Mouse (Mus musculus): ENCODE measurements around the gene Ugt1a6b. TPM values are rescaled to one million over a fixed set of nuclear protein-coding genes. Genes with fewer than 3 reads are reported as not detected.
"Not testable (repeated sequence)": the region's sequence is repeated elsewhere in the genome, so short reads cannot be mapped to it uniquely, and the experiment has no call there.

The Ugt1a6b gene
- polyA plus RNA-seq, 1 experiment from 2014 or later = not detected

DNA sequence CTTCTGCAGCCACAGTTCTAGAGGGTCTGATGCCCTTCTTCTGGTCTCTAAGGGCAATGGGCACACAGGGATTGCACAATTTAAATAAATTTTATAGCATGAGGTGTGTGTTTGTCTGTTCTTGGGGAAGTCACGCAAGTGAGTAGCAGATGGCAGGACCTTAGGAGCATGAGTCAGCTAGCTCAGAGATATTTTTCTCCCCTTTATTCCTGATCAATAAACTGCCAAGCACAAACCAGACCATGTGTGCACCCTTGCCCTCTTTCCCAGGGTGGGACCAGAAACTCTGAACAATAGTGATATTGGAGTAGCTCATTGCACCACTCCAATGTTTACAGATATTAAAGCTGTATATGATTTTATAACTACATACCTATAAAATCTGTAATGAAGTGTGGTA, 27.2 kb downstream of the Ugt1a6b start:
- not testable (repeated sequence) for H3K9ac ChIP-seq (replicated peaks); H3K9me3 ChIP-seq; ATAC-seq (ENCODE audit: low FRiP score, low read depth); H3K36me3 ChIP-seq; H3K27me3 ChIP-seq; H3K4me2 ChIP-seq (replicated peaks); H3K4me3 ChIP-seq; H3K27ac ChIP-seq (replicated peaks); H3K4me1 ChIP-seq
- 92% methylated on average over 1 of the region's 1 CpGs for WGBS

- Histone ChIP-seq H3K27ac (replicated peaks) (0 out of 2 replicates have a peak overlapping the region, but pooled peaks have one; percentile 3), H3K36me3 (no peaks in the 10 kb centered on the region), H3K4me3 (no peak overlapping the region), H3K27me3 (no peaks in the 10 kb centered on the region), H3K9me3 (no peaks in the 10 kb centered on the region), H3K4me2 (replicated peaks) (no peak overlapping the region), H3K4me1 (peaks cover 8% of the 10 kb centered on the region; the same call in 1 of the 2 replicates), H3K9ac (replicated peaks) (no peak overlapping the region)
- no peak for ATAC-seq (ENCODE audit: low FRiP score, low read depth)
- WGBS = 77% methylated on average over 3 of the region's 3 CpGs
These were observed 30.9 kb downstream of the Ugt1a6b start for GRCm38 (mm10) chr1:88133908-88134456.

DNA sequence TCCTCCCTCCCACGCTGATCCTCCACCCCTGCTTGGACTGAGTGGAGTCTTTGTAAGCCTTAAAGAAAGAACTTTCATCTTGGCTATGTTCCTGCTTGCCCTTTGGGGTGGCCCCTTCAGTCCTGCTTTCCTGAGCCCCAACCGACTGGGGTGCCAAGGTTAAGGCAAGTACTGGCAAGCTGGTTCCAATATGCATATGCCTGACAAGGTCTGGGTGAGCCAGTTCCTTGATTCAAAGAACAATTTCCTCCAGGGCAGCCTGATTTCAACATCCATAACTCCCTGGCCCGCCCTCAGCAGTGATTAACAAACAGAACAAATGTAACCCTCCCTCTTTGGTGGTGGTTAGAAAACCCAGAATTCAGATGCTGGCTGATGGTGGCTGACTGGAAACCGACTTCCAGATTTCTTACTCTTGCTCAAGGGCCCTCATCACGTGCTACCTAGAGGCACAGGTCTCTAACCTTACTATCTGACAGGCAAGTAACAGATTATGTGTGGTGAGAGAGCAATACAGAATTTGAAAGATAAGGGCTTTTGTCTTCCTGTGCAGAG, 31.5 kb downstream of the Ugt1a6b start, which contains the start of gene Ugt1a6a:
Gene Ugt1a6a, plus strand, starts transcription at position 353 of the 555 bp plus-strand sequence.
- WGBS = 48% methylated on average over 5 of the region's 5 CpGs
- H3K4me3 ChIP-seq; H3K9ac ChIP-seq (replicated peaks); H3K4me2 ChIP-seq (replicated peaks); H3K27me3 ChIP-seq; H3K4me1 ChIP-seq; H3K9me3 ChIP-seq; ATAC-seq (ENCODE audit: low FRiP score, low read depth); H3K36me3 ChIP-seq: not testable (repeated sequence)
- 0 out of 2 replicates have a peak within 1 kb of the TSS, but pooled peaks have one; percentile 3 for H3K27ac ChIP-seq (replicated peaks)

DNA sequence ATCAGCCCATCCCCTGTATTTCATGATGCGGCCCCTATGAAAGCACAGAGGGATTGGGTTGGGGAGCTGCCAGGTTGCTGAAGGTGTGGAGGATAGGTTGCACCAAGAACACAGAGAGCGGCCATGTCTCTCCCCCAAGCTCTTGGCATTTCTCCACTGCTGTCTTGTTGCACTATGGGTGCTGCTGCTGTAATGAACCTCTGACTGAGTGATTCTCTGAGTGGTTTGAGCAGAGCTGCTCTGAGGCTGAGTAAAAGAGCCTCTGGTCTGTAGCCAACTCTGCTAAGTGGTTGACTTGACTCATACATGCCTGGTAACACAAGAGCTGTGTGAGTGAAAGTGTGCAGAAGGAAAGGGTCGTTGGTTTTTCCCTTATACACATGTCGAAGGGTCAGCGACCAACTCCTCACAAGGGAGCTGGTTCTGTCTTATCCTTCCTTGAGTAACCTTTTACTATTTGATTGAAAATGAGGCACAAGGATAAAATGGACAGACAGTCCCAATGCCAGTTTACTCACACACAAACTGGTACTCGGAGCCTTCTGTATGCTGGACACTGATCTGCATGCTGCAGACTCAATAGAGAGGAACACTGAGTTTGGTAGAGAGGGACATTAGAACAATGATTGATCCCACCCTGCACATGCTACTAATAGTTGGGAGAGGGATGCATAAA, 32.3 kb downstream of the Ugt1a6b start:
- 94% methylated on average over 6 of the region's 6 CpGs for WGBS
- H3K9me3 ChIP-seq; H3K9ac ChIP-seq (replicated peaks); ATAC-seq (ENCODE audit: low FRiP score, low read depth); H3K4me2 ChIP-seq (replicated peaks); H3K27ac ChIP-seq (replicated peaks); H3K27me3 ChIP-seq; H3K36me3 ChIP-seq; H3K4me1 ChIP-seq; H3K4me3 ChIP-seq: not testable (repeated sequence)

DNA sequence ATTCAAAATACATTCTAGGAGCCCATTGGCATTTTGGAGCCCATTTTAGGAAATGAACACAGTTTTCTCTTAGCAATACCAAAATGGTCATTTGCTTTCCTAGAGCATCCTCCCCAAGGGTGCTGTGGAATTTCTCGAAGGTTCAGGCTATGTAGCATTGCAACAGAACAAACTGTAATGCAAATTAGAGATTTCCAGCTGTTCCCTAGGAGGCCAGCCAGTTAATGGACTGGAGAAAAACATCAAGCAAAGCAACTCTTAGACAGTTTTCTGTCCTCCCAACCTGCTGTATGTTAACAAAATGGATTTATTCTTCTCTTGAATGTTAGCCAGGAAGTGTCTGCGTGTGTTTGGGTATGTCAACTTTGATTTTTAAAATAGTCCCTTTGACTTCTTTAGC, 33.6 kb downstream of the Ugt1a6b start:
- no peak overlapping the region for H3K27ac ChIP-seq (replicated peaks)
- 81% methylated on average over 2 of the region's 2 CpGs for WGBS

DNA sequence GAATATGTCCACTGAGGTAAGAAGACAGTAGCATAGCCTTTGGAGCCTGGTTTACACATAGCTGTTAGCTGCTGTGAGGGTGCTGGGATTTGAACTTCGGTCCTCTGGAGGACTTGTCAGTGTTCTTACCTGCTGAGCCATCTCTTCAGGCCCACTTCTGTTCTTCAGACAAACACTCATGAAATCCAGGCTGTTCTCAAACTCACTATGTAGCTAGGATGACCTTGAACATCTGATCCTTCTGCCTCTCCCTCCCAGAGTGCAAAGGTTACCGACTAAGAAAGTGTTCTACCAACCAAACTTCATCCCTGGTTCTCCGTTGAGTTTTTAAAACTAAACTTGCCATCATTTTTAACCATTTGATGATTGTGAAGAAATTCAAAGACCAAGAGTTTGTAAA, 34.2 kb downstream of the Ugt1a6b start:
- no peak overlapping the region for H3K9ac ChIP-seq (replicated peaks)
- H3K4me1 ChIP-seq = peaks cover 8% of the 10 kb centered on the region; the same call in 1 of the 2 replicates
- no peak overlapping the region for H3K4me2 ChIP-seq (replicated peaks)
- no peaks in the 10 kb centered on the region for H3K27me3 ChIP-seq
- WGBS = 87% methylated on average over 3 of the region's 3 CpGs
- H3K9me3 ChIP-seq = no peaks in the 10 kb centered on the region
- H3K36me3 ChIP-seq = no peaks in the 10 kb centered on the region
- H3K4me3 ChIP-seq = no peak overlapping the region
- H3K27ac ChIP-seq (replicated peaks) = no peak overlapping the region
- no peak for ATAC-seq (ENCODE audit: low FRiP score, low read depth)

More for the DNA sequence above, 33.6 kb downstream of the Ugt1a6b start:
- Histone ChIP-seq H3K4me3 (no peak overlapping the region), H3K4me2 (replicated peaks) (no peak overlapping the region), H3K4me1 (peaks cover 8% of the 10 kb centered on the region; the same call in 1 of the 2 replicates), H3K9ac (replicated peaks) (no peak overlapping the region), H3K27me3 (no peaks in the 10 kb centered on the region), H3K36me3 (no peaks in the 10 kb centered on the region), H3K9me3 (no peaks in the 10 kb centered on the region)
- ATAC-seq (ENCODE audit: low FRiP score, low read depth) = no peak

DNA sequence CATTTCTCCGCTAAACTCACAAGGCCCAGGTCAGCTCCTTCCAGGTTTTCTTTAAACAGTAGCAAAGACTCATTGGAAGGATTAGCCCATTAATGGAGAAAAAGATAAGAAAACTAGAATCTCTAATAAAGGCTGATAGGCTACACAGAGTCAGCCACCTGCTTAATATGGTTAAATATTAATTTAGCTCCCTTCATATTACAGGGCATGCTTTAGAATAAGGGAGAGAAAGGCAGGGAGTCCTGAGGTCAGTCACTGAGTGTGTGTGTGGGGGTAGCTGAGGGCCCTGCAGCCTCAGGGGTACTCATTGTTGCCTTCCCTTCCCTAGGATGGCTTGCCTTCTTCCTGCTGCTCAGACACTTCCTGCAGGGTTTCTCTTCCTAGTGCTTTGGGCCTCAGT, 35.1 kb downstream of the Ugt1a6b start:
- no peak for ATAC-seq (ENCODE audit: low FRiP score, low read depth)
- peaks cover 8% of the 10 kb centered on the region; the same call in 1 of the 2 replicates for H3K4me1 ChIP-seq
- no peak overlapping the region for H3K9ac ChIP-seq (replicated peaks)
- 95% methylated on average over 1 of the region's 1 CpGs for WGBS
- no peaks in the 10 kb centered on the region for H3K36me3 ChIP-seq
- no peaks in the 10 kb centered on the region for H3K27me3 ChIP-seq
- no peak overlapping the region for H3K4me3 ChIP-seq
- no peak overlapping the region for H3K4me2 ChIP-seq (replicated peaks)
- H3K27ac ChIP-seq (replicated peaks) = no peak overlapping the region
- no peaks in the 10 kb centered on the region for H3K9me3 ChIP-seq

- ATAC-seq (ENCODE audit: low FRiP score, low read depth); H3K27me3 ChIP-seq: not testable (repeated sequence)
- 71% methylated on average over 1 of the region's 1 CpGs for WGBS
These were observed 37.4 kb downstream of the Ugt1a6b start for GRCm38 (mm10) chr1:88140492-88140891.

GRCm38 (mm10) chr1:88143966-88144675, 41.1 kb downstream of the Ugt1a6b start:
- WGBS = 6% methylated on average over 5 of the region's 5 CpGs
- H3K36me3 ChIP-seq; H3K4me1 ChIP-seq; H3K27ac ChIP-seq (replicated peaks); H3K4me3 ChIP-seq; H3K9ac ChIP-seq (replicated peaks); H3K9me3 ChIP-seq; ATAC-seq (ENCODE audit: low FRiP score, low read depth); H3K27me3 ChIP-seq; H3K4me2 ChIP-seq (replicated peaks): not testable (repeated sequence)

More at GRCm38 (mm10) chr1:88140492-88140891, 37.4 kb downstream of the Ugt1a6b start:
- not testable (repeated sequence) for H3K4me1 ChIP-seq; H3K4me3 ChIP-seq; H3K27ac ChIP-seq (replicated peaks); H3K9ac ChIP-seq (replicated peaks); H3K36me3 ChIP-seq; H3K4me2 ChIP-seq (replicated peaks); H3K9me3 ChIP-seq

DNA sequence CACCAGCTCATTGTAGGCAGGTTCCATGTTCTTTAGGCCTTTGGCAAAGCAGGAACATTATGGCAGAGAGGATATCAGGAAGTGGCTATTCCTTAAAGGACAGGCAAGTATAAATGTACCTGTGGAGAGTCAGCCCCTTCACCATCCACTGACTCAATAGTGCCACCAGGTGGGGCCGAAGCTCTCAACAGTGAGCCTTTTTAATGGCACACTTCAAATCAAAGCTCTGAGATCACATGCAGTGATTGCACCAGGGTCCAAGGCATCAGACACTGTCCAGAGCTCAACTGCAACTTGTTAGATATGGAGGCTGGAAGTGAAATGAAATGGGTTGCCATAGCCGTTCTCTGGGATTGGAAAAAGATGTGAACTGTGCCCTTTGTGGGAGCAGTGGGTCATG, 42.2 kb downstream of the Ugt1a6b start:
- not testable (repeated sequence) for H3K27ac ChIP-seq (replicated peaks); H3K4me1 ChIP-seq; ATAC-seq (ENCODE audit: low FRiP score, low read depth); H3K4me3 ChIP-seq; H3K36me3 ChIP-seq; H3K9me3 ChIP-seq; H3K9ac ChIP-seq (replicated peaks); H3K4me2 ChIP-seq (replicated peaks); H3K27me3 ChIP-seq
- WGBS = 71% methylated on average over 2 of the region's 2 CpGs

- H3K4me3 ChIP-seq; H3K27me3 ChIP-seq; H3K4me1 ChIP-seq; H3K9me3 ChIP-seq; H3K36me3 ChIP-seq; ATAC-seq (ENCODE audit: low FRiP score, low read depth); H3K4me2 ChIP-seq (replicated peaks); H3K9ac ChIP-seq (replicated peaks); H3K27ac ChIP-seq (replicated peaks): not testable (repeated sequence)
- WGBS = 73% methylated on average over 2 of the region's 2 CpGs
These were observed 47.1 kb downstream of the Ugt1a6b start for GRCm38 (mm10) chr1:88150133-88150532.

GRCm38 (mm10) chr1:88158430-88158829, 55.4 kb downstream of the Ugt1a6b start:
- no peak overlapping the region for H3K9ac ChIP-seq (replicated peaks)
- no peaks in the 10 kb centered on the region for H3K27me3 ChIP-seq
- no peak for ATAC-seq (ENCODE audit: low FRiP score, low read depth)
- no peak overlapping the region for H3K4me3 ChIP-seq
- no peaks in the 10 kb centered on the region for H3K36me3 ChIP-seq
- no peak overlapping the region for H3K27ac ChIP-seq (replicated peaks)
- H3K4me2 ChIP-seq (replicated peaks) = no peak overlapping the region
- WGBS = 77% methylated on average over 2 of the region's 2 CpGs
- no peaks in the 10 kb centered on the region for H3K9me3 ChIP-seq
- H3K4me1 ChIP-seq = no peaks in the 10 kb centered on the region
